Mouse (Mus musculus) gastrocnemius, postnatal 25 days (tissue): ENCODE measurements around the gene Actg2. TPM values are rescaled to one million over a fixed set of nuclear protein-coding genes. Genes with fewer than 3 reads are reported as not detected.

Experiments
- DNase-seq: peaks from one replicate; pipeline ENCODE4 v3.0.0; 2022
- total RNA-seq, 2 experiments: library from RNA; stranded (reverse); gene quantifications; 1 replicate in 1 of 2; 2 replicates in 1 of 2; pipeline ENCODE4 v1.2.3; 2021

The Actg2 gene
- total RNA-seq, 2 experiments from 2014 or later: 0.72 to 5.6 TPM

GRCm38 (mm10) chr6:83512495-83512894 is 23.6 kb downstream of the Actg2 start:
- no peak for DNase-seq

DNA sequence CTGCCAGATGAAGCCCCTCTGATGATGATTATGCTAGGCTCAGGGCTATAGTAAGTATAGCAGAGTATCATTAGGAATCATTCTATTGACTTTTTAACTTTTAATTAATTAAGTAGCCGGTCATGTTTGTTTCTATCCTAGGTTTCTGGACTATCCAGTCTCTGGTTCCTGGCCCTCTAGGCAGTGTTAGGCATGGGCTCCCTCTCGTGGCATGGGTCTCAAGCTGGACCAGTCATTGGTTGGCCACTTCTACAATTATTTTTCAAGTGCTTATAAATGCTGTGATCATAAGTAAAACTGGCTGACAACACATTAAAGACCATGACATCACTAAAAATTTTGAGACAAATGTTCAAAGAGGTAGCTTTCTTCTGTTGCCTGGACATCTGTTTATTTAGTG is 25.9 kb downstream of the Actg2 start:
- DNase-seq: no peak

DNA sequence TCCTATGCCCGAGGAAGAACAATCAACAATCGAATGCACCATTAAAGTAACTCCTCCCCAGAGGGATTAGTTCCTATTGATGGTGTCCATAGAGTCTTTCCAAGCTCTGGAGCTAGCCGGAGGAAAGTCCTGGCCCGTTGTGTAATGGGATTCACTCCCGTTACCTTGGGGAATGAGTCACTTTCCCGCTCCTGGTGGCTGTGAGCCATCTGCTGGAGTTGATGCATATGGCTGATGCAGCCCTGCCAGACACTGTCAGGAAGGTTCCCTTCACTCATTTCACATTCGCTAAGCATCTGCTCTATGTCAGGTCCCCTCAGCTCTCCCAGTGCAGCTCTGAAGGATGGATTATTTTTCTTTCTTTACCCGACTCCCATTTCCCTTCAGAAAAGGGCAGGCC is 26.6 kb downstream of the Actg2 start:
- DNase-seq: no peak

DNA sequence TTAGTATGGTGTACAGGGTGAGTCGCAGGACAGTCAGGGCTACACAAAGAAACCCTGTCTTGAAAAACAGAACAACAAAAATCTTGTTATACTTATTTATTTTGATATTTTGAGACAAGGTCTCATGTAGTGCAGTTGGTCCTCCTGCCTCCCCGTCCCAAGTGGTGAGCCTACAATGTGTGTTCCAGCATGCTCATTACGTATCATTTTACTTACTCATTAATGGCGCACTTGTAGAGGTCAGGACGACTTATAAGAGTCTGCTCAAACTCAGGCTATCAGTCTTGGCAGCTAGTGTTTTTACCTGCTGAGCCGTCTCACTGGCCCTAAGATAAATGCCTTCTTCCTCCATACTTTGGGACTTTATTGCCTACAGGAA is 28.9 kb downstream of the Actg2 start:
- DNase-seq: no peak

- DNase-seq: peak; percentile 98
Measured at GRCm38 (mm10) chr6:83506258-83507167, 29.6 kb downstream of the Actg2 start, which contains the start of gene Dguok. Dguok (minus strand) TSS chr6:83506969.

DNA sequence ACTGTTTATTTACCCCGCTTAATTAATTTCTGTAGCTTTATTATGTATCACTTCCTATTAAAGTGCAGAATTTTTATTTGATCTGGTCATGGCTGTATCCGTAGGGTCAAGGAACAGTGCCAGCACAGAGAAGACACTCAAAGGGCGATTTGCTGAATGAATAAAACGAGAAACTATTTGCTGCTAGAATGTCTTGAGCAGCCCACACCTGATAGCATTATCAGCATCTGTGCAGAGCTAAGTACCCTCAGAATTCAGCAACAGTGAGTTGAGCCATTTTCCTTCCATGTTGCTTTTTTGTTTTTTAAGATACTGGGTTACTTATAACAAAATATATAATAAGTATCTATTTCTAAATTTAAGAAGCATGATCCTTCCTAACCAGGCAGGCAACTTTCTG is 30.5 kb downstream of the Actg2 start:
- DNase-seq: no peak

- no peak for DNase-seq
Measured at GRCm38 (mm10) chr6:83503361-83503760, 32.7 kb downstream of the Actg2 start.

GRCm38 (mm10) chr6:83502656-83503055 is 33.4 kb downstream of the Actg2 start:
- no peak for DNase-seq

GRCm38 (mm10) chr6:83501524-83502310 is 34.3 kb downstream of the Actg2 start:
- DNase-seq: no peak

DNA sequence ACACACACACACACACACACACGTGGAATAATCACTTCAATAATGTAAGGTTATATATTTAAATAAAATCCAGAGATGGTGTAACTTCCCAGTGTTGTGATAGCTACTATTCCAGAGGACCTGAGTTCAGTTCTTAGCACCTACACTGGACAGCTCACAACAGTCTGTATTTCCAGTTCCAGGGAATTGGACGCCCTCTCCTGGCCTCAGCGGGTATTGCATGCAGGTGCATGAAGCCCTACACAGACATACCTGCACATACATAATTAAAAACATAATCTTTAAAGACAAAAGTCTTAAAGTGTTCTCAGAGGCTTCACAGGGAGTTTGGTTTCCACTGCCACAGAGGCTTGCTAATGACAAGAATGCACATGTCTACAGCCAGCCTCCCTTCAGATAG is 35.6 kb downstream of the Actg2 start:
- no peak for DNase-seq

GRCm38 (mm10) chr6:83499078-83499477 is 37.0 kb downstream of the Actg2 start:
- DNase-seq: no peak

DNA sequence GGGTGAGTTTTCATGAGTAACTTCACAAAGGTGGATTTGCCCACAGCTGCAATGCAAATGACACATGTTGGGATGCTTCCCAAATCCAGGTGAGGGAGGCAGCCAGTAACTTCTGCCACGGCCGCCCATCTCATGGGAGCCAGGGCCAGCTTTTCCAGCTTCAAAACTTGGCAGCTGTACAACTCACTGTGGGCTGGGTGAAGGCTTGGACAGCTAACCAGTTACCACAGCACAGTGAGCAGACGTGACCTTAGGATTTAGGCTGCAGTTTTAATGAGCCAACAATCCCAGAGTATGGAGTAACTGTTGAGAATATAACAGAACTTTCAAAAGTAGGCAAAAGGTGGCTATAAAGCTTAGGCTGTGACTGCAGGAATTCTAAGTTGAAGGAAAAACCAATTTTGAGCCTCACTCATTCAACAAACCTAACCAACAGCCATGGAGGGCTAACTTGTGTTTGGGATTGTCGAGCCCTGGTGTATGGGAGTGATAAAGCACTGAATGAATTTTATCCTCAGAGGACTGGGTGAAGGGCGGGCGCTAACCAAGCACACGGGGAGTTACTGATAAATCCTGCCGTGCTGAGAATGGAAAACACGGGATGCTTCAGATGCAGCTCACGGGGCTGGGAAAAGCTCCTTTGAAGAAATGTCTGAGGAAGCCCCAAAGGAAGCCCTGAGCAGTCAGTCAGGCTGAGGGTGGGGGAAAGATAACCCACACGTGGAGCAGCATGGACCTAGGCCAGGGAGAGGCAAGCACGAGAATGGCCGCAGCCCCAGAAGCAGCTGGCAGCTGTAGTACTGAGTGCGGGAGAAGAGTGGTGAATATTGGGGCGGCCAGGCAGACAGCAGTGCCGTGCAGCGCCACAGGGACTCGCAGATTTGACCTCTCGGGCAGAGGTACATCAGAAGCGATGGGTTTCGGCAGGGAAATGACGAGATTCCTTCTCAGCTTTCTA is 39.0 kb downstream of the Actg2 start:
- peak; percentile 40 for DNase-seq

DNA sequence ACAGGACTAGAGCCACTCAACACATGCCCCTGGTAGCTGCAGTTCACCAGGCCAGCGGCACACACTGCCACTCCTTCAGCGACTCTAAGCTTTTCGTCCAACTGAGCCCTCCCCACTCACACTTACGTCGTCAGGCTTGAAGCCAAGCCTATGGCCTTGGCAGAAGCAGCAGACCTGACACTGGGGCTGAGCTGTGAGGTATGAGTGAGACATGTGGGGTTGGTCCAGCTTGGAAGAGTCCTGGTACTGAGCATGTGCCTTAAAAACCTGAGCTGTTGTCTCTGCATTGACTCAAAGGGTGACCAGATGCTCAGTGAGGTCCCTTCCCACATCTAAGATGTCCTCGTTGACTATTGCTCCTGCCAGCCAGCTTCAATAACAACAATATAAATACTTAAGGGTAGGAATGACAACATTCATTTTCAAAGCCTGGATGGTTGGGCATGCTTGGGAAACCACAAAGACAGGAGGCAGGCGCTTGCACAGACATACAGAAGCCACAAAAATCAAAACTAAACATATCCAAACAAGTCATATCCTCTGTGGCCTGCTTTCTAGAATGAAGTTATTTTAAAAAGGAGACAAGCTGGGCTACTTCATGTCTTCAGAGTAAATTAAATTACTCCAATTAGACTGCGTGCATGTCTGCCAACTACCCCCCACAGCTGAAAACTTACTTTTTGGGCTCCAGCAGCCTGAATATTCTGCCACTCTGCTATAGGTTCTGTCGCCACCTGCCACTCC is 39.9 kb downstream of the Actg2 start:
- peak; percentile 57 for DNase-seq

GRCm38 (mm10) chr6:83490622-83491021 is 45.4 kb downstream of the Actg2 start:
- no peak for DNase-seq

DNA sequence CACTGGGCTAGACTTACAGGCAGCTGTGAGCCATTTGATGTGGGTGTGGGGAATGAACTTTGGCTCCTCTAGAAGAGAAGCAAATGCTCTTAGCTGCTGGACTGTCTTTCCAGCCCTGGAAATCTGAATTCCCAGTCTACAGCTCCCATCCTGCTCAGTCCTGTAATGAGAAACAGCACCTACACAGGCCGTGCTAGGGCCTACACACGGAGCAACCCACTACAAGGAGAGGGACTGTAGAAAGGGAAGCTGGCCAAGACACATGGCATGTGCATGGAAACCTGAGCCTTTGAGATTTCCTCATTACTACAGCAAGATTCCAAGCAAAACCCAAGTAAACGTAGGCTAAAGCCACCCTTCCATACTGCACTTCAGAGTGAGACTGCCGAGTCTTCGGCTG is 47.9 kb downstream of the Actg2 start:
- no peak for DNase-seq

GRCm38 (mm10) chr6:83487298-83487697 is 48.8 kb downstream of the Actg2 start:
- DNase-seq: peak; percentile 80

- no peak for DNase-seq
Measured at GRCm38 (mm10) chr6:83485854-83486253, 50.2 kb downstream of the Actg2 start.

DNA sequence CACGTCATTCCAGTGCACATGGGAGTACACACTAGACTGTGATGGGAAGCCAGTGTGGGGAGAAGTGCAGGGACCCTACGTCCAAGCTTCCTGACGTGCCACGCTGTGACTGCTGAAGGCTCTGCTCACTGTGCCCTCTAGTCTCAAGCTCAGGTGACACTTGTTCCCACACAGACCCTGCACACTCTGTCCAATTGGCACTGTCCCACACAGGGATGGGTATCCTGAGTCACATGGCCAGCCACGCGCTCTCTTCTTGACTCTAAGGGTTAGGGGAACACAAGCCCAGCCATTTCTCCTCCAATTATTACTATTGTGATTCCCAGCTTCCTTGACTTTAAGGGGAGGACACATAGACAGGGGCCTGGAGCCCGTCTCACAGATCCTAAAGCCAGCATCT is 52.3 kb downstream of the Actg2 start:
- DNase-seq: peak; percentile 48

GRCm38 (mm10) chr6:83482418-83483085 is 53.5 kb downstream of the Actg2 start:
- DNase-seq: no peak

GRCm38 (mm10) chr6:83480019-83480655 is 55.9 kb downstream of the Actg2 start:
- DNase-seq: no peak
